Mouse (Mus musculus) stomach, embryonic 15.5 days (tissue): ENCODE measurements around the gene Myo1e. TPM values are rescaled to one million over a fixed set of nuclear protein-coding genes. Genes with fewer than 3 reads are reported as not detected.

ENCODE experiments used
- ATAC-seq: fragments of 200-750 bp; cut with Nextera tagmentation; 2 replicates; pipeline ENCODE4 v1.8.0; 2017; ENCODE audit warnings: low read depth, moderate number of reproducible peaks, moderate TSS enrichment; ENCODE audit not compliant: insufficient read depth, low FRiP score
- H3K27ac ChIP-seq: fragments of 300-500 bp; sonication (generic); 2 replicates; pipeline ENCODE4 v1.5.1; 2015; ENCODE audit warnings: mild to moderate bottlenecking, inconsistent platforms
- H3K27me3 ChIP-seq: fragments of 300-500 bp; sonication (generic); replicated peaks from 2 replicates; pipeline ENCODE4 v1.6.1; 2015; ENCODE audit warnings: inconsistent platforms
- H3K36me3 ChIP-seq: fragments of 300-500 bp; sonication (generic); 2 replicates; pipeline ENCODE4 v1.6.1; 2015; ENCODE audit warnings: inconsistent platforms
- H3K4me1 ChIP-seq: fragments of 300-500 bp; sonication (generic); 2 replicates; pipeline ENCODE4 v1.6.1; 2015; ENCODE audit warnings: inconsistent platforms
- H3K4me2 ChIP-seq: fragments of 300-500 bp; sonication (generic); 2 replicates; pipeline ENCODE4 v1.6.1; 2015; ENCODE audit warnings: mild to moderate bottlenecking, inconsistent platforms
- H3K4me3 ChIP-seq: fragments of 300-500 bp; sonication (generic); replicated peaks from 2 replicates; pipeline ENCODE4 v1.5.1; 2015; ENCODE audit warnings: inconsistent platforms
- H3K9ac ChIP-seq: fragments of 300-500 bp; sonication (generic); 2 replicates; pipeline ENCODE4 v1.6.1; 2015; ENCODE audit warnings: inconsistent platforms
- H3K9me3 ChIP-seq: fragments of 300-500 bp; sonication (generic); 2 replicates; pipeline ENCODE4 v1.6.1; 2016; ENCODE audit warnings: inconsistent platforms
- WGBS: fragments of 180-500 bp; shearing (Covaris S2); methylation state at CpG from one replicate; pipeline ENCODE4 v1.1.7; 2015; 5-methylcytosine and 5-hydroxymethylcytosine counted together
- polyA plus RNA-seq: library from polyadenylated mRNA; unstranded; fragments of >200 nt; fragmentation: Nextera tagmentation; extraction: Ambion mirVana; gene quantifications from 2 replicates; pipeline ENCODE4 v1.2.1, GENCODE M21; 2015

Myo1e gene
- polyA plus RNA-seq, 1 experiment from 2014 or later: 24.2 TPM

- H3K4me2 ChIP-seq: no peak overlapping the region
- no peak overlapping the region for H3K4me3 ChIP-seq
- 59% methylated on average over 18 of the region's 18 CpGs for WGBS
- H3K27me3 ChIP-seq: no peaks in the 10 kb centered on the region
- no peak overlapping the region for H3K27ac ChIP-seq
- H3K4me1 ChIP-seq: no peaks in the 10 kb centered on the region
- no peaks in the 10 kb centered on the region for H3K9me3 ChIP-seq
- peaks cover 16% of the 10 kb centered on the region; the same call in 1 of the 2 replicates for H3K36me3 ChIP-seq
- H3K9ac ChIP-seq: no peak overlapping the region
- no peak for ATAC-seq
Measured at GRCm38 (mm10) chr9:70384958-70385728, 178.0 kb downstream of the Myo1e start.

DNA sequence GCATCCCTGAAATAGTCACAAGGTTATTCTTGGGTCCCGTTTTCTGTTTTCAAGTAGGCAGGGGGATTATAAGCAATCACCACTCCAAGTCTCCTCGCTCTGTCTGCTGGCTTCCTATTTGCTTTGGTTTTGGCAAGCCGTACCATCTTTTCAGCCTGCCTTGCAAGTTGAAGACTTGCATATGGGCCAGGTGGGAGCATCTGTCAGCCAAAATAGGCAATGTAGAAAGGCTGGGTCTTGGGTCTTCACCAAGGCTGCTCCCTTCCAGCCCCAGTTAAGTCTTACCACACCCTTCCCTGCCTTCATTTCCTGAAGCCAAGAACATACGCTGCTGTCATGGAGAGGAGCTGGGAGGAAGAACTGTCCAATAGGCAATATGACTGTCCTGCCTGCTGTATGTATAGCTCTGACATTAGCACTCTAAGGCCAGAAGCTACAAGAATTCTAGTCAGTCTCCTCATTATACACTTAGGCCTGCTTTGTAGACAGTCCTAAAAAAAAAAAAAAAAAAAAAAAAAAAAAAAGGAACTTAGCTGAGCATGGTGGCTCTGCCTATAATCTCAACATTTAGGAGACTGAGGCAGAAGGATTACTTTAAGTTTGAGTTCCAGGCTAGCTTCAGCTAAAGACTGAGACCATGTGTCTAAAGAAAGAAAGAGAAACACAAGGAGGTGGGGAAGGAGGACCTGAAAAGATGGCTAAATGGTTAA is 180.4 kb downstream of the Myo1e start:
- no peak overlapping the region for H3K4me2 ChIP-seq
- no peak overlapping the region for H3K9ac ChIP-seq
- no peak for ATAC-seq
- WGBS: 80% methylated on average over 4 of the region's 4 CpGs
- H3K4me1 ChIP-seq: no peaks in the 10 kb centered on the region
- H3K4me3 ChIP-seq: no peak overlapping the region
- H3K27ac ChIP-seq: no peak overlapping the region
- H3K27me3 ChIP-seq: no peaks in the 10 kb centered on the region
- 0 out of 2 replicates have a peak, but pooled peaks cover 10% of the 10 kb centered on the region for H3K36me3 ChIP-seq
- no peaks in the 10 kb centered on the region for H3K9me3 ChIP-seq

DNA sequence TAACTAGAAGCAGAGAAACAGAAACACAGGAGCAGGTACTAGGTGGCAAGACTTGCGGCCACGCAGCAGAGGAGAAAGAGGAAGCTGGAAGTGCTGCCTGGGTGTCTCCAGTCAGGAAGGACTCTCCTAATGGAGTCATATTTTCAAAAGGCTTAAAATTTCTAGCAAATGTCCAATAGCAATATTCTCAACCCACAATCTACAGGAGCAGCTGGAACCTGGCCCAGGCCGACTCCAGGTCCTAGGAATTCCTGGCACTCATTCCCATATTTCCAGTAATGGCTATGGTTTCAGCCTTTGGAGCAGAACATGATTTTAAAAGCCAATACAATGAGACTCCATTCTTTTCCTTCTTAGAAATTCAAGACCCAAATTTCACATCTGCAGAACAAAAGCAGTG is 182.4 kb downstream of the Myo1e start:
- Histone ChIP-seq H3K9ac (no peak overlapping the region), H3K4me1 (no peaks in the 10 kb centered on the region), H3K27ac (no peak overlapping the region; the same call in 1 of the 2 replicates), H3K4me3 (no peak overlapping the region), H3K4me2 (no peak overlapping the region), H3K36me3 (no peaks in the 10 kb centered on the region), H3K9me3 (no peaks in the 10 kb centered on the region), H3K27me3 (no peaks in the 10 kb centered on the region)
- ATAC-seq: no peak
- WGBS: 62% methylated on average over 3 of the region's 3 CpGs

DNA sequence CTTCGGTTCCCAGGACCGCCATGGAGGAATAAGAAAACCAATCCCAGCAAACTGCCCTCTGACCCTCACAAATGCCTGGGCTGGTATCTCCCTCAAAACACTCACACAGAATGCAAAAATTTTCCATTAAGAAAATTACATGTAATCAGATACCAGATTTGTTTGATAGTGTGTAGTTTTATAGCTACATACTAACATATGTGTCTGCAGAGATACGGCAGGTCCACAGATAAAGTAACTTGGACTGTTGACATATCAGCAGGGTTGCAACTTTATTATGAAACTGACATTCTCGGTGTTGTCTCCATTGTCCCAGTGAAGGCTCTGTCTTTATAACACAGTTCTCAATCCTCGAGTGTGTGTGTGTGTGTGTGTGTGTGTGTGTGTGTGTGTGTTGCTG is 183.9 kb downstream of the Myo1e start:
- no peaks in the 10 kb centered on the region for H3K4me1 ChIP-seq
- 85% methylated on average over 5 of the region's 5 CpGs for WGBS
- no peaks in the 10 kb centered on the region for H3K36me3 ChIP-seq
- no peak for ATAC-seq
- H3K27ac ChIP-seq: no peak overlapping the region
- no peaks in the 10 kb centered on the region for H3K9me3 ChIP-seq
- H3K9ac ChIP-seq: no peak overlapping the region
- no peaks in the 10 kb centered on the region for H3K27me3 ChIP-seq
- H3K4me2 ChIP-seq: no peak overlapping the region
- H3K4me3 ChIP-seq: no peak overlapping the region

DNA sequence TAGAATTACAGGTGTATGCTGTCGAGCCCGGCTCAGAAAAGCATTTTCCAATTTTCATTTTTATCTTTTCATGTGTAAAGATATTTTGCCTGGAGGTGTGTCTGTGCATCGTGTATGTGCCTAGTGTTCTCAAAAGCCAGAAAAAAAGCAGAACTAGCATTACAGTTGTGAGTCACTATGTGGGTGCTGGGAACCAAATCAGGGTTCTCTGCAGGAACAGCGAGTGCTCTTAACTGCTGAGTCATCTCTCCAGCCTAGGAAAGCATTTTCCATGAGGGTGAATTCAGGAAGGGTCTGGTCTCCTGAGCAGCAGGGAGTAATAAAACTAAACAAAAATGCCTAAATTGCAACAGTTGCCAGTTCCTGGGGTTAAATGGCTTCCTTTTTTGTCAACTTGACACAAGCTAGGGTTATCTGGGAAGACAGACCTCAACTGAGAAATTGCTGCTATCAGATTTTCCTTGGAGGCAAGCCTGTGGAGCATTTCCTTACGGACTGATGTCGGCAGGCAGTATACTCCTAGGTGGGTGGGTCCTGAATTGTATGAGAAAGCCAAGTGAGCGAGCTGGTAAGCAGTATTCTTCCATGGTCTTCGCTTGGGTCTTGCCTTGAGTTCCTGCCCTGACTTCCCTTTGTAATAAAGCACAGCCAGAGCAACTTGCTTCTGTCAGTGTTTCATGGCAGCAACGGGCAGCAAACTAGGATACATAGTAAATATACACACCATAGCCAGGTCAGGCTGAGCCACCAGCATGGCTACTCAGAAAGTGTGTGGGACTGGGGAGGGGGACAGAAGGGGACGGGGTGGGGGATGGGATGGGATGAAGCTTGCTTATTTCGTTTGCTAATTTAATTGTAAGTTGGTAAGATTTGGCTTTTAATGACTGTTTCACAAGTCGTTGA is 184.8 kb downstream of the Myo1e start:
- H3K36me3 ChIP-seq: no peaks in the 10 kb centered on the region
- H3K9ac ChIP-seq: no peak overlapping the region
- H3K4me3 ChIP-seq: no peak overlapping the region
- H3K4me1 ChIP-seq: no peaks in the 10 kb centered on the region
- 68% methylated on average over 12 of the region's 12 CpGs for WGBS
- H3K4me2 ChIP-seq: no peak overlapping the region
- no peak overlapping the region for H3K27ac ChIP-seq
- no peaks in the 10 kb centered on the region for H3K9me3 ChIP-seq
- no peak for ATAC-seq
- no peaks in the 10 kb centered on the region for H3K27me3 ChIP-seq

DNA sequence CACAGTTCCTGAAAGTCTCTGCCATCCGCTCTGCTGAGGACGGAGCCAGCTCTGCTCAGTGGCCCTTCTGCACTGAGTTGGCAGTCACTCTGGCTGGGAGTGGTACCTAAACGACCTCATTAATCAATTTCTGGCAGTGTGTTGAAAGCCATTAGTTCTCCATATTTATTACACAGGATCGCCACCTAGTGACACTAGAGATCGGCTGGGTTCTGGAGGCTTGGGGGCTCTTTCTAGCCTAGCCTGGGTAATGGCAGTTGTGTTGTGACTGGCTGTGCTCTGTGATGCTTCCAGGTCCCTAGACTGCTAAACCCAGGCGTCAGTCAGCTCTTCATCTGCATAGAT is 185.4 kb downstream of the Myo1e start:
- WGBS: 14% methylated on average over 6 of the region's 6 CpGs
- H3K36me3 ChIP-seq: no peaks in the 10 kb centered on the region
- ATAC-seq: peak; percentile 31; the same call in 1 of the 2 replicates
- no peak overlapping the region for H3K27ac ChIP-seq
- H3K4me2 ChIP-seq: no peak overlapping the region
- H3K4me1 ChIP-seq: no peaks in the 10 kb centered on the region
- H3K4me3 ChIP-seq: no peak overlapping the region
- no peaks in the 10 kb centered on the region for H3K27me3 ChIP-seq
- H3K9ac ChIP-seq: no peak overlapping the region
- H3K9me3 ChIP-seq: no peaks in the 10 kb centered on the region

- H3K9ac ChIP-seq: no peak overlapping the region
- H3K4me2 ChIP-seq: no peak overlapping the region
- no peaks in the 10 kb centered on the region for H3K27me3 ChIP-seq
- H3K27ac ChIP-seq: no peak overlapping the region
- no peak for ATAC-seq
- no peaks in the 10 kb centered on the region for H3K4me1 ChIP-seq
- 82% methylated on average over 12 of the region's 12 CpGs for WGBS
- no peaks in the 10 kb centered on the region for H3K9me3 ChIP-seq
- 0 out of 2 replicates have a peak, but pooled peaks cover under 1% of the 10 kb centered on the region for H3K36me3 ChIP-seq
- no peak overlapping the region for H3K4me3 ChIP-seq
Measured at GRCm38 (mm10) chr9:70395617-70396016, 188.5 kb downstream of the Myo1e start.

DNA sequence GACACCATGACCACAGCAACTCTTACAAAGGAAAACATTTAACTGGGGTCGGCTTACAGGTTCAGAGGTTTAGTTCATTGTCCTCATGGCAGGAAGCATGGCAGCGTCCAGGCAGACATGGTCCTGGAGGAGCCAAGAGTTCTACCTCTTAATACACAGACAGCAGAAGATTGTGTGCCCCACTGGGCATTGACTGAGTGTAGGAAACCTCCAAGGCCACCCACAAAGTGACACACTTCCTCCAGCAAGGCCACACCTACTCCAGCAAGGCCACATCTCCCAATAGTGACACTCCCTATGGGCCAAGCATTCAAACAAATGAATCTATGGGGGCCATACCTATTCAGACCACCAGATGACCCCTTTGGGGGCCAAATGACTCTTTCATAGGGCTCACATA is 188.9 kb downstream of the Myo1e start:
- no peak overlapping the region for H3K9ac ChIP-seq
- H3K4me3 ChIP-seq: no peak overlapping the region
- H3K36me3 ChIP-seq: 0 out of 2 replicates have a peak, but pooled peaks cover 3% of the 10 kb centered on the region
- no peaks in the 10 kb centered on the region for H3K4me1 ChIP-seq
- H3K27ac ChIP-seq: no peak overlapping the region
- WGBS: 88% methylated on average over 2 of the region's 2 CpGs
- H3K9me3 ChIP-seq: no peaks in the 10 kb centered on the region
- no peak overlapping the region for H3K4me2 ChIP-seq
- no peak for ATAC-seq
- H3K27me3 ChIP-seq: no peaks in the 10 kb centered on the region

- WGBS: 87% methylated on average over 8 of the region's 8 CpGs
- no peak for ATAC-seq
- 0 out of 2 replicates have a peak, but pooled peaks cover 3% of the 10 kb centered on the region for H3K36me3 ChIP-seq
- H3K27ac ChIP-seq: no peak overlapping the region
- no peaks in the 10 kb centered on the region for H3K9me3 ChIP-seq
- H3K4me2 ChIP-seq: no peak overlapping the region
- H3K4me3 ChIP-seq: no peak overlapping the region
- no peaks in the 10 kb centered on the region for H3K4me1 ChIP-seq
- no peaks in the 10 kb centered on the region for H3K27me3 ChIP-seq
- no peak overlapping the region for H3K9ac ChIP-seq
Measured at GRCm38 (mm10) chr9:70401937-70402539, 194.9 kb downstream of the Myo1e start.

GRCm38 (mm10) chr9:70406596-70406995 is 199.4 kb downstream of the Myo1e start:
- Histone ChIP-seq H3K4me2 (no peak overlapping the region), H3K9ac (no peak overlapping the region), H3K27ac (no peak overlapping the region), H3K9me3 (no peaks in the 10 kb centered on the region), H3K4me3 (no peak overlapping the region), H3K36me3 (peaks cover 34% of the 10 kb centered on the region), H3K27me3 (no peaks in the 10 kb centered on the region), H3K4me1 (no peaks in the 10 kb centered on the region)
- ATAC-seq: no peak
- WGBS: 87% methylated on average over 3 of the region's 3 CpGs

DNA sequence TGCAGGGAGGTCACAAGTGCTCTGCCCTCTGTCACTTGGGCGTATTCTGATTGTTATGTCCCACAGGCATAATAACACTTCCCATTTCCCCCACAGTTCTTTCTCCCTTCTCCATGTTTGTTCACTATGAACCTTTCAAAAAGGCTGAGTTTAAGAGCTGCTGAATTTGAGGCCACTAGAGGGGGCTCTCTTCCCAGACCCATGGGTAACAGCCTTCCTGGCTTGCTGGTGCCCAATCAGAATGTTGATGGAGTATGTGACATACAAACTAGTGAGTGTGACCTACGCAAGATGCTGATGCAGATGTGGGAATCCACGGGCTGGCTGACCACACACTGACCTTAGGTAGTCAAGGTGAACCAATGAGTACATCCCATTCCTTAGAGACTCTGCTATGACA is 201.6 kb downstream of the Myo1e start:
- no peaks in the 10 kb centered on the region for H3K27me3 ChIP-seq
- no peak overlapping the region for H3K4me3 ChIP-seq
- WGBS: 91% methylated on average over 3 of the region's 3 CpGs
- peaks cover 49% of the 10 kb centered on the region for H3K36me3 ChIP-seq
- H3K4me1 ChIP-seq: no peaks in the 10 kb centered on the region
- no peak overlapping the region for H3K27ac ChIP-seq
- no peak overlapping the region for H3K9ac ChIP-seq
- H3K4me2 ChIP-seq: no peak overlapping the region
- no peak for ATAC-seq
- H3K9me3 ChIP-seq: no peaks in the 10 kb centered on the region
